Mouse (Mus musculus) kidney, embryonic 15.5 days (tissue): Measurements from ENCODE around the gene Vdr. TPM values are rescaled to one million over a fixed set of nuclear protein-coding genes. Genes with fewer than 3 reads are reported as not detected.
A peak's percentile ranks its signal among the peaks of the same experiment; 100 is the strongest.

ENCODE experiments used
- ATAC-seq: fragments of 200-750 bp; cut with Nextera tagmentation; replicated peaks from 2 replicates; pipeline ENCODE4 v1.8.0; 2017; ENCODE audit warnings: moderate TSS enrichment; ENCODE audit not compliant: low FRiP score
- H3K27ac ChIP-seq: fragments of 300-500 bp; sonication (generic); 2 replicates; pipeline ENCODE4 v1.5.1; 2015; ENCODE audit warnings: mild to moderate bottlenecking, inconsistent platforms
- H3K27me3 ChIP-seq: fragments of 300-500 bp; sonication (generic); 2 replicates; pipeline ENCODE4 v1.6.1; 2015; ENCODE audit warnings: inconsistent platforms
- H3K36me3 ChIP-seq: fragments of 300-500 bp; sonication (generic); 2 replicates; pipeline ENCODE4 v1.6.1; 2015; ENCODE audit warnings: inconsistent platforms
- H3K4me1 ChIP-seq: fragments of 300-500 bp; sonication (generic); 2 replicates; pipeline ENCODE4 v1.6.1; 2015; ENCODE audit warnings: inconsistent platforms
- H3K4me2 ChIP-seq: fragments of 300-500 bp; sonication (generic); 2 replicates; pipeline ENCODE4 v1.6.1; 2015; ENCODE audit warnings: moderate library complexity, mild to moderate bottlenecking, inconsistent platforms
- H3K4me3 ChIP-seq: fragments of 300-500 bp; sonication (generic); replicated peaks from 2 replicates; pipeline ENCODE4 v1.5.1; 2015; ENCODE audit warnings: mild to moderate bottlenecking, inconsistent platforms
- H3K9ac ChIP-seq: fragments of 300-500 bp; sonication (generic); 2 replicates; pipeline ENCODE4 v1.6.1; 2015; ENCODE audit warnings: mild to moderate bottlenecking, inconsistent platforms
- H3K9me3 ChIP-seq: fragments of 300-500 bp; sonication (generic); replicated peaks from 2 replicates; pipeline ENCODE4 v1.6.1; 2016; ENCODE audit warnings: inconsistent platforms
- WGBS: fragments of 180-500 bp; shearing (Covaris S2); methylation state at CpG from one replicate; pipeline ENCODE4 v1.1.7; 2015; ENCODE audit warnings: mixed read lengths; 5-methylcytosine and 5-hydroxymethylcytosine counted together
- polyA plus RNA-seq: library from polyadenylated mRNA; unstranded; fragments of >200 nt; fragmentation: Nextera tagmentation; extraction: Ambion mirVana; gene quantifications from 2 replicates; pipeline ENCODE4 v1.2.1, GENCODE M21; 2015

Gene Vdr
- polyA plus RNA-seq, 1 experiment from 2014 or later, result 6.5 TPM

DNA sequence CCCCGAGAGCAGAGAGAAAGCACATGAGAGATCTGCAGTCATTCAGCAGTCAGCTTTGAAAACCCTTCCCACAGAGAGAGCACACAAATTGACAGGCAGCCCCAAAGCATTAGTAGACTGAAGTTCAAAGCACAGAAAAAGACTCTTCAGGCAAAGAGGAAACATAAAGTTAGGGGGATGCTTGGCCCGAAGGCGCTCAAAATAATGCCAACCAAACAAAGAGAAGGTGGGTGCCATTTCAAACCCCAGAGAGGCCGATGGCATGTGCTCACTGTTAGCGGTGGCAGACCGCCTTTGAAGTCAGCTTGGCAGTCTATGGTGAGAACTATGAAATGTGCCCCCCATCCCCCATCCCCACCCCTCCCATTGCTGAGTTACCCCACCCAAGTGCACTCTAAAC is 68.4 kb downstream of the Vdr start:
- Histone ChIP-seq H3K4me1 (peaks cover 54% of the 10 kb centered on the region), H3K27ac (no peak overlapping the region), H3K4me3 (no peak overlapping the region), H3K4me2 (no peak overlapping the region), H3K36me3 (no peaks in the 10 kb centered on the region), H3K9me3 (no peaks in the 10 kb centered on the region), H3K27me3 (no peaks in the 10 kb centered on the region), H3K9ac (no peak overlapping the region)
- no peak for ATAC-seq
- WGBS, result 89% methylated on average over 6 of the region's 6 CpGs

DNA sequence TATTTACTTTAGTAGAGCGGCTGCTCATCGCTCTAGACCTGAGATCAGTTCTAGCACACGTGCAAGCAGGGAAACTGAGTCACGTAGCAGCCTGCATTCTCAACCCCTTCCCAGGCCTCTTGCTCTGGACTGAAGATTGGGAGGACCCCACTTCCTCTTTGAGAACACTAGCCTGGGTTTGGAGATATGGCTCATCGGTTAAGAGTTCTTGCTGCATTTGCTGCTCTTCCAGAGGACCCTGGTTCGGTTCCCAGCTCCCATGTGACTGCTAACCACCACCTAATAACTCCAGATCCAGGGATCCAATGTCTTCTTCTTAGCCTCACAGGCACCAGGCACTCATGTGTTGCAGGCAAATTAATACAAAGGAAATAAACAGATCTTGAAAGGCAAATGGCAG is 69.0 kb downstream of the Vdr start:
- Histone ChIP-seq H3K9me3 (no peaks in the 10 kb centered on the region), H3K27ac (no peak overlapping the region), H3K4me3 (no peak overlapping the region), H3K4me1 (peaks cover 61% of the 10 kb centered on the region), H3K36me3 (no peaks in the 10 kb centered on the region), H3K4me2 (no peak overlapping the region), H3K27me3 (no peaks in the 10 kb centered on the region), H3K9ac (no peak overlapping the region)
- ATAC-seq, result no peak
- WGBS, result 94% methylated on average over 6 of the region's 6 CpGs

DNA sequence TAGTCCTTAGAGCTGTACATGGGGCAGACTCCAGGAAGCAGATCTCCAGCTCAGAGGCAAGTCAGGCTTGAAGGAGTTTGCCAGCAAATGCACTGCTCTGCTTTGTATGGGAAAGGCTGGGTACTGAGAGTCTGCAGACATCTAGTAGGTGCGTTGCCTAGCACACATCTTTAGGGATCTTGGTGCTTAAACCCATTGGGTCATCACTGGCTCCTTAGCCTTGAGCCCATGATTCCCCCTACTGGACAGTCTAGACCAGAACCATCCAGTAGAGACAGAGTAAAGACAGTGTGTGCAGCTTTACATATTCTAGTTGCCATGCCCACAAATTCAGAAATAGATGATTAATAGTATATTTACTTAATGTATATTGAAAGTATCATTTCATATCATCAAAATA is 69.6 kb downstream of the Vdr start:
- no peak for ATAC-seq
- H3K9ac ChIP-seq, result no peak overlapping the region

DNA sequence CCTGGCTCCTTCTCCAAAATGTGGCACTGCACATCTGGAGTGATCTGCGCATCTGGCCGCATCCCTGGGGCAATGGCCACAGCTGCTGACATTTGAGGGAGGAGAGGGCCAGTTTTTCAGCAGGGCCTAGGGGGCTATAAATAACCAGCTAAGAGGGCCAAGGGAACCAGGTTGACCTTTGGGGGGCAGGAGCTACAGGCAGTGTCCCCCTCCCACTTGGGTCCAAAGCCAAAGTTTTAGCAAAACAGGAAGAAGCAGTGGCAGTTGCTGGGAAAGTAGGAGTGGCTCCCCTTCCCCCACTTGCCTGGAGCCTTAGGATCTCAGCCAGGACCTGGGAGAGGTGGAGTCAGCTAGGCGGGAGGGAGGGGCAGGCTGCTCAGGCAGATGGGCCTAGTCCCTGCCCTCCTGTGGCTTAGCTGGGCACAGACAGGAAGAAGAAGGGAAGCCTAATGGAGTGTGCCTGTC is 70.4 kb downstream of the Vdr start:
- Histone ChIP-seq H3K9ac (no peak overlapping the region), H3K4me3 (no peak overlapping the region), H3K36me3 (no peaks in the 10 kb centered on the region), H3K4me1 (peaks cover 66% of the 10 kb centered on the region), H3K27me3 (no peaks in the 10 kb centered on the region), H3K27ac (peak overlapping the region; percentile 79), H3K9me3 (no peaks in the 10 kb centered on the region), H3K4me2 (no peak overlapping the region)
- ATAC-seq, result peak; percentile 87
- WGBS, result 17% methylated on average over 3 of the region's 3 CpGs

More for the DNA sequence above, 69.6 kb downstream of the Vdr start:
- Histone ChIP-seq H3K27ac (peak overlapping the region; percentile 79), H3K36me3 (no peaks in the 10 kb centered on the region), H3K4me3 (no peak overlapping the region), H3K4me1 (peaks cover 66% of the 10 kb centered on the region), H3K4me2 (no peak overlapping the region), H3K27me3 (no peaks in the 10 kb centered on the region), H3K9me3 (no peaks in the 10 kb centered on the region)
- WGBS, result 89% methylated on average over 1 of the region's 1 CpGs

DNA sequence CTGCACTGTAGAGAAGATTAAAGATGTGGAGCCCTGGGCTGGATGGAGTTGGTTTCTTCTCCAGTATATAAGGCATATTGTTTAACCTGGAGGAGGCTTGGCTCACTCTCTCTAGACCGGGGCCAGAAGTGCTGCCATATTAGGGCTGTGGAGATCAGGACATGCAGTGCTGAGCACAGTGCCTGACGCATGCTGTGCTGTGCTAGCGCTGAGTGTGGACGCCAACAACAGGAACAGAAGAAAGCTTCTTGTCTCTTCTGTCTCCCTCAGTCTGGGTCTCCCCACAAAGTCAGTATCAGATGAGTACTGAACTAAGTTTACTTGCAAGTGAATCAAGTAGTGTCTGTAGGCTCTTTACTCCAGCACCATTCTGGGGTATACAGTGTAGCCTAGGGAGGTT is 71.0 kb downstream of the Vdr start:
- H3K27me3 ChIP-seq, result no peaks in the 10 kb centered on the region
- H3K9ac ChIP-seq, result no peak overlapping the region
- H3K4me2 ChIP-seq, result no peak overlapping the region
- no peaks in the 10 kb centered on the region for H3K9me3 ChIP-seq
- H3K36me3 ChIP-seq, result no peaks in the 10 kb centered on the region
- peaks cover 63% of the 10 kb centered on the region for H3K4me1 ChIP-seq
- no peak overlapping the region for H3K4me3 ChIP-seq
- ATAC-seq, result no peak
- WGBS, result 70% methylated on average over 4 of the region's 4 CpGs
- peak overlapping the region; percentile 79 for H3K27ac ChIP-seq

DNA sequence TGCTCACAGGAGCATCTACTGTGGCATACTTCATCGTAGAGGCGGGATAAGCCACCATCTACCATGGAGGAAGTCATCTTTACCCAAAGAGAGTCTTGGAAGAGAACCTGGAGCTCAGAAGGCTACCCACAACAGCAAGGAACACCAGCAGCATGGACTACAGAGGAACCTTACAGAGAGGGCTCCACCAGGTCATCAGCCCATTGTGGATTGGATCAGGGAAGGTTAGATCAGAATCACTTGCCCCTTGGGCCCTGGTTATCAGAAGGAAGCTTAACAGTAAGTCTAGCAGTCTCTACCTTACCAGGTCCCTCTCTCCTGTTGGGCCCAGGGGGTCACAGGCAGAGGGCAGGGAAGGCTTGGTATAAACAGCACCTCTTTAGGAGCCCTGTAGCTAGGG is 71.4 kb downstream of the Vdr start:
- Histone ChIP-seq H3K27ac (peak overlapping the region; percentile 80), H3K4me2 (no peak overlapping the region), H3K4me3 (no peak overlapping the region), H3K27me3 (no peaks in the 10 kb centered on the region), H3K9me3 (no peaks in the 10 kb centered on the region), H3K9ac (no peak overlapping the region), H3K36me3 (no peaks in the 10 kb centered on the region), H3K4me1 (peaks cover 62% of the 10 kb centered on the region)
- 95% methylated on average over 2 of the region's 2 CpGs for WGBS
- ATAC-seq, result no peak

DNA sequence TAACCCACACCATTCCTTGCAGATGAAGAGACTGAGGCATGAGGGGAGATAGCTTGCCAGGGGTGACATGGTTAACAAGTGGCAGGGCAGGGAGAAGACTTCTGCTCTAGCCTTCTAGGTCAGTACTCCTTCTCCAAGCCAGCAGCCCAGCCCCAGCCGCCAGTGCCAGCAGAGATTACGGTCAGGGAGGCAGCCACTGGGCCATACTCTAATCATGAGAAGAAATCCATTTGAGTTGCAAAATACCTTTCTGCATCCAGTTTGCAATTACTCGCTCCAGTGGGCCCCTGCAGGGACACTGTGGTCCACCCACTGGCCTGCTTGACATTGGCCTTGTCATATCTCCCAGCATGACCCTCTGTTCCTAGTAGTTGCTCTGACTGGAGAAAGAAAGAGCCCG is 72.0 kb downstream of the Vdr start:
- no peak overlapping the region for H3K4me3 ChIP-seq
- no peak for ATAC-seq
- no peaks in the 10 kb centered on the region for H3K9me3 ChIP-seq
- H3K36me3 ChIP-seq, result no peaks in the 10 kb centered on the region
- peaks cover 60% of the 10 kb centered on the region for H3K4me1 ChIP-seq
- no peak overlapping the region for H3K9ac ChIP-seq
- peak overlapping the region; percentile 80 for H3K27ac ChIP-seq
- 68% methylated on average over 4 of the region's 4 CpGs for WGBS
- H3K27me3 ChIP-seq, result no peaks in the 10 kb centered on the region
- no peak overlapping the region for H3K4me2 ChIP-seq

DNA sequence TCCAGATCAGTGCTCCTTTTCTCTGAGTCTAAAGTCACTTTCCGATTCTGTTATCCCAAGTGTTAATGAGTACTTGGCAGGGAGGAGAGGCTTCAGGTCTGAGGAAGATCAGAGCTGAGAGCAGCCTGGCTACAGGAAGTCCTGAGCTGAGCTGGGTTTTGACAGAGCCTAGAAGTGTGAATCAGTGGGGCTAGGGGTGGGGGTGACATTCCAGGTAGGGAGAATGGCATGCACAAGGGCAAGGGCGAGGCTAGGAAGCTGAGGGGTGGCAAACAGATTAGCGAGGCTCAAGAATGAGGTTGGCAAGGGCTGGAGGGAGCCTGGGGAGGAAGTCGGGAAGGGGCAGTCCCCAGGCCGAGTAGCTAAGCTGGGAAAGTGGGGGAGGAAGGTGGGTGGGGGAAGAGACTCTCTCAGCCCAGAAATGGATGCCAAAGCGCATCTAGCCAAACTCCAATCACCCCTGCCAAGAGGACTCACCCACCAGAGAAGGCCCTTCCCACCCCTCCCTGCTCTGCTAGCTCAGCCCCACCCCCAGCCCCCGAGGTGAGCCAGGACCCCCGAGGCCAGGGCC is 72.9 kb downstream of the Vdr start:
- peak overlapping the region; percentile 80 for H3K27ac ChIP-seq
- H3K4me2 ChIP-seq, result no peak overlapping the region
- H3K36me3 ChIP-seq, result no peaks in the 10 kb centered on the region
- no peak overlapping the region for H3K9ac ChIP-seq
- no peak for ATAC-seq
- 9% methylated on average over 8 of the region's 8 CpGs for WGBS
- no peaks in the 10 kb centered on the region for H3K9me3 ChIP-seq
- peaks cover 63% of the 10 kb centered on the region for H3K4me1 ChIP-seq
- no peak overlapping the region for H3K4me3 ChIP-seq
- no peaks in the 10 kb centered on the region for H3K27me3 ChIP-seq

DNA sequence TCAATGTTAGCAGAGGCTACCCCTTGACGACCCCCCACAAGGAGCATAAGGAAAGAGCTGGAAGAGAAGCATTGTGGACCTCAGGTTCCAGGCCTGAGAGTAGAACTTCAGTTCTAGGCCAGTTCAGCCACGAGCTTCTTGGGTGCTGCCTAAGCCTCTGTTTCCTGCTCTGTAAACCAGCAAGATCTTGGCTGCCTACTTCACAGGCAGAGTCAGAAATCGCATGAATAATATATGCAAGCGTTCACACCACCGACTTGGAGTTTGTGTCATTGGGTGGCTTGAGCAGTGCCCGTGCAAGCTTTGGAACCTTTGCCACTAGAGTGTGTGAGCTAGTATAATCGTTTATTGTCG is 73.6 kb downstream of the Vdr start:
- Histone ChIP-seq H3K36me3 (no peaks in the 10 kb centered on the region), H3K27ac (peak overlapping the region; percentile 80), H3K9me3 (no peaks in the 10 kb centered on the region), H3K4me2 (no peak overlapping the region), H3K9ac (no peak overlapping the region), H3K4me3 (no peak overlapping the region), H3K27me3 (no peaks in the 10 kb centered on the region), H3K4me1 (peaks cover 70% of the 10 kb centered on the region)
- ATAC-seq, result no peak
- 54% methylated on average over 8 of the region's 8 CpGs for WGBS

DNA sequence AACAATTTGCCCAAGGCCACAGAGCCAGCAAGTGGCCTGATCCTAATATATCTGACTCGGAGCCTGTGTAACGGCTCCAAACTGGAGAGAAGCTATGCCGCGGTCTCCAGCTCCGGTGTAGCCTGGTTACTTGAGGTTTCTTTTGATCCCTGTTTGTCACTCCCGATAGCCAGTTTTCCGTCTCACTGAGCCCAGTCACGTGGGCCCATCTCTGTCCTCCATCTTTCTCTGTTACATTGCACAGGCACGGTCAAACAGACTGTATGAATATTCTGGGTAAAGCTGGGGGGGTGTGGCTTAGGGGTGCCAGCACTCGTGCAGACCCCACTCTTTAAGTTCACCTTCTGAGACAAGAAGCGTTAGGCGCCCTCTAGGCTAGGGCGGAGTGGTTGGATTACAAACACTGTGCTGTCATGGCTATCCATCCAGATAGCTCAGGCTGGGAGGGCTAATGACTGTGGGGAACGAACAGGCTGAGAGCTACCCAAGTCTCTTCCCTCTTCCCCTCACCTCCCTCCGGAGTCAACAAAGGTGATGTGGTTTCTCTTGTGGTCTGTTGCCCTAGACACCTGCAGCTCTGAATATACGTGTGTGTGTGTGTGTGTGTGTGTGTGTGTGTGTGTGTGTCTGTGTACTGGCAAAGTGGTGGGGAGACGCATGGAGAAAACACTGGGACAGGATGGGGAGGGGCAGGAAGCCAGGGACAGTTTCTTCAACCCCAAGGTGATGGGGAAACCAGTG is 74.1 kb downstream of the Vdr start:
- Histone ChIP-seq H3K4me3 (no peak overlapping the region), H3K9me3 (no peaks in the 10 kb centered on the region), H3K9ac (no peak overlapping the region), H3K4me1 (peaks cover 74% of the 10 kb centered on the region), H3K27ac (peak overlapping the region; percentile 80; the same call in 1 of the 2 replicates), H3K36me3 (no peaks in the 10 kb centered on the region), H3K4me2 (no peak overlapping the region), H3K27me3 (no peaks in the 10 kb centered on the region)
- 51% methylated on average over 17 of the region's 17 CpGs for WGBS
- ATAC-seq, result no peak

DNA sequence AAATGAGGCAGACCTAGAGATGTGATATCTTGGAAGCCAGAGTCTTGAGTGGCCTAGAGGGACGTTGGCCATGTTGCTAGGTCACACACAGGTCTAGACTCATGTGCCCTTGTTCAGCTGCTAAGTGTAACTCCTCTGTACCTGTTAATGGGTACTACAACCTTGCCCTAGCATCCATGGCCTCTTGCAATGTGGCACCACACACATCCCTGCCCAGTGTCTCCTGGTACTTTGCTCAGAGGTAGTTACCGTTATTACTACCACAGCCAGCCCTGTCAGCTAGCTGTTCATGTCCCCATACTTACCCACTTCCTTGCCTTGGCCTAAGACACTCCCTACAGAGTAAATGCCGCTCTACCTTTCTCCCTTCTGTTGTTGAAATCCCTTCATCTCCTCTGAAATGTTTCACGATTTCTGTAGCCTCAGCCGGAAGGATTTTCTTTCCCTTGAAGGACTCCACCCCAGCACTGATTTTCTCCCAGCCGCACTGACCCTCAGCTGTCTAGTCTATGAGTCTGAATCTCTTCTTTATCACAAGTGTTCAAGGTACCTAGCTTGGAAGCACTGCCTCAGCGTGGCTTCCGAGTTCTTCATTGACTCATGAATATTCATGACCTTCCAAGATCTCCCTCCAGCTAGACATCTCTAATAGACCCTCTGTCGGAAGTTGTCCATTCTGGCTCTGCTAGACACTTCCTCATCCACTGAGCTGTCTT is 77.5 kb downstream of the Vdr start:
- no peaks in the 10 kb centered on the region for H3K27me3 ChIP-seq
- no peaks in the 10 kb centered on the region for H3K36me3 ChIP-seq
- H3K27ac ChIP-seq, result peak overlapping the region; percentile 97
- 63% methylated on average over 9 of the region's 9 CpGs for WGBS
- H3K4me1 ChIP-seq, result peaks cover 73% of the 10 kb centered on the region
- no peak for ATAC-seq
- peak overlapping the region; percentile 87; the same call in 1 of the 2 replicates for H3K4me2 ChIP-seq
- H3K9me3 ChIP-seq, result no peaks in the 10 kb centered on the region
- no peak overlapping the region for H3K4me3 ChIP-seq
- no peak overlapping the region for H3K9ac ChIP-seq

DNA sequence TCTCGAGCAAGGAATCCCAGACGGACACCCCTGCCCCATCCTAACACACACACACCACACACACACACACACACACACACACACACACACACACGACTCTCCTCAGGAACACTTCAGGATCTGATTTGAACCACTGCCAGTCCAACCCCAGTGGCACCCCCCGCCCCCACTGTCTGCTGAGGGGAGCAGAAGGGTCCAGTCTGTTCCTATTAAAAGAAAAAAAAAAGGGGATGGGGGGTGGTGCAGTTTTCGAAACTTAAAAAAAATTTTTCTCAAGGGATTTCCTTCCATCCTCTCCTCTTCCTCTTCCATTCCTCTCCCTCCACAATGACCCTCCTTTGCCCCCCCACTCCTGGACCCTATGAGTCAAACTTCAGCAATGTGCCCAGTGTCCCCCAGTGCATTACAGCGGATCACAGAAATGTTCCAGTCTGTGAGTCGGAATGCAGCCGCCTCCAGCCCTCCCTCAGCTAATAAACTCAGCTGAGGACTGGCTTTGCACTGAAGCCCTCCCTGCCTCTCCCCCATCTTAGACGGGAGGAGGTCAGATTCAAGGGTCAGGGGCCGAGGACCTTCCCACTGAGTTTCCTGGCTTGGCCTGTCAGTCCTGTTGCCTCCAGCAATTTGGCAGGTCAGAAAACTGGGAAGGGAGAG is 78.3 kb downstream of the Vdr start:
- no peaks in the 10 kb centered on the region for H3K36me3 ChIP-seq
- no peaks in the 10 kb centered on the region for H3K9me3 ChIP-seq
- no peaks in the 10 kb centered on the region for H3K27me3 ChIP-seq
- 5% methylated on average over 10 of the region's 10 CpGs for WGBS
- ATAC-seq, result peak; percentile 38
- H3K4me1 ChIP-seq, result peaks cover 70% of the 10 kb centered on the region
- peak overlapping the region; percentile 97 for H3K9ac ChIP-seq
- H3K4me3 ChIP-seq, result peak overlapping the region; percentile 88
- H3K27ac ChIP-seq, result peak overlapping the region; percentile 97
- peak overlapping the region; percentile 87 for H3K4me2 ChIP-seq
